Mouse (Mus musculus) inflammation-experienced regulatory T-cells, adult 6 months (primary cell): Measurements from ENCODE around the gene Nsmce3. TPM values are rescaled to one million over a fixed set of nuclear protein-coding genes. Genes with fewer than 3 reads are reported as not detected.

Experiments used
- ATAC-seq: one replicate; pipeline ENCODE4 v1.8.0; 2017
- polyA plus RNA-seq, 3 experiments: library from polyadenylated mRNA; unstranded; fragments of 100-300 nt; shearing (Covaris generic); gene quantifications; one replicate each; pipeline ENCODE4 v1.2.1; 2017

Gene Nsmce3
- polyA plus RNA-seq, 3 experiments from 2014 or later, result 0.66 to 3.4 (median 3.3) TPM

DNA sequence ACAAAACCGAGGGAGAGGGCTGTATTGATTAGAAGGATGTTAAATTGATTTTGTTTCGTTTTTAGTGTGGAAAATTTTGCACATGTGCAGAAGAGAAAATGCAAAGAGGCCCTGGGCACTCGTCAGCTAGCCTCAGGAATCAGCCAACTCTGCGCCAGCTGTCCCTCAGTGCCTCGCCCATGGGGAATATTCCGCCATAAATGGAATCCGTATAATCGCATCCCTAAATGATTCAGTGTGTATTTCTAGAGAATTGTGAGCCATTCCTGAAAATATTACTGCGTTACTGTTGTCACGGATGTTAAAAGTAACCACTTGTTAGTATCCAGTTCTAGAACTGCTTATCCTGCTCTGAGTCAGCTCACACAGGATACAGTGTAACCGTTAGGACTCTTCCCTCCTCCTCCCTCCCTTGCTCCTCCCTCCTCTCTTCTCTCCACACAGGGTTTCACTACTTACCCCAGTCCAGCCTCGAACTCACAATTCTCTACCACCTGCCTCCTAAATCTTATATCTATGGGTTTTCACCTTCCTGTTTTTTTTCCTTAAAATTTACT is 16.2 kb downstream of the Nsmce3 start:
- ATAC-seq, result no peak

GRCm38 (mm10) chr7:64855976-64856375 is 16.8 kb downstream of the Nsmce3 start:
- ATAC-seq, result no peak

- no peak for ATAC-seq
Observed at GRCm38 (mm10) chr7:64855389-64855927, 17.3 kb downstream of the Nsmce3 start.

GRCm38 (mm10) chr7:64850791-64851190 is 22.0 kb downstream of the Nsmce3 start:
- no peak for ATAC-seq

DNA sequence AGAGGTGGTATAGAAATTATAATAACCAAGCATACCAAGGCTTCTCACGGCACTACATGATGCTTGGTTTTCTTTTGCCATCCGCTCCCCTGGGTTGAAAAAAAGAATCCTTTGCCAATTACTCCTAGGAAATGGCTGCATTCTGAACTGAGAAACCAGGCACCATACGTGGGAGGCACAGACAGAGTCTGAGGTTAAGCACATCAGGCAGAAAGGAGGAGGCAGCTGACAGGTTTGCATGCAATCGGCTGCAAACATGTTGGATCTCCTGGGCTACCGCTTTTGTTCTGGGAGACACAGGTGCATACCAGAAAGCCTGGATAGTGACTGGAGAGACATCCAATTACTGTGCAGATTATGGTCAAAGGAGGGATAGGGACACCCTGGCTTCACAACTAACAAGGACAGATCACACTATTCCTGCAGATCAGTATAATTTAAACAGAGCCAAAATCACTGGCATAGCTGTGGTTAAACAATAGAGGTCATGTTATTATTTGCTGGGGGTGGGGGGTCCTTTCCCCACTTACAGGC is 25.4 kb downstream of the Nsmce3 start:
- no peak for ATAC-seq

GRCm38 (mm10) chr7:64846061-64846460 is 26.7 kb downstream of the Nsmce3 start:
- ATAC-seq, result no peak

- no peak for ATAC-seq
Observed at GRCm38 (mm10) chr7:64840946-64841659, 31.7 kb downstream of the Nsmce3 start.

DNA sequence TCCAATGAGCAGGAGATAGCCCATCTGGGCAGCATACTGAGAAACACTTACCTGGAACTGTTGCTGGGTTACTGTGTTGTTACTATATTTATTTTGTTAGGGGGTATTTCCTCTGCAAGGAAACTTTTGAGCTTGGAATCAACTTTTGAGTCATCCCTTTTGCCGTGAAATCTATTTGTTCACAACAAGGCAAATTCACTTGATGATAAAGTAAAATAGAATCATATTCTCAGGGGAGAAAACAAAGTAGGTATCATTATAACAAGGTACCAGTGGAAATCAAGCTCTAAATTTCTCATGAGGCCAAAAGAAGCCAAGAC is 32.3 kb downstream of the Nsmce3 start:
- no peak for ATAC-seq

DNA sequence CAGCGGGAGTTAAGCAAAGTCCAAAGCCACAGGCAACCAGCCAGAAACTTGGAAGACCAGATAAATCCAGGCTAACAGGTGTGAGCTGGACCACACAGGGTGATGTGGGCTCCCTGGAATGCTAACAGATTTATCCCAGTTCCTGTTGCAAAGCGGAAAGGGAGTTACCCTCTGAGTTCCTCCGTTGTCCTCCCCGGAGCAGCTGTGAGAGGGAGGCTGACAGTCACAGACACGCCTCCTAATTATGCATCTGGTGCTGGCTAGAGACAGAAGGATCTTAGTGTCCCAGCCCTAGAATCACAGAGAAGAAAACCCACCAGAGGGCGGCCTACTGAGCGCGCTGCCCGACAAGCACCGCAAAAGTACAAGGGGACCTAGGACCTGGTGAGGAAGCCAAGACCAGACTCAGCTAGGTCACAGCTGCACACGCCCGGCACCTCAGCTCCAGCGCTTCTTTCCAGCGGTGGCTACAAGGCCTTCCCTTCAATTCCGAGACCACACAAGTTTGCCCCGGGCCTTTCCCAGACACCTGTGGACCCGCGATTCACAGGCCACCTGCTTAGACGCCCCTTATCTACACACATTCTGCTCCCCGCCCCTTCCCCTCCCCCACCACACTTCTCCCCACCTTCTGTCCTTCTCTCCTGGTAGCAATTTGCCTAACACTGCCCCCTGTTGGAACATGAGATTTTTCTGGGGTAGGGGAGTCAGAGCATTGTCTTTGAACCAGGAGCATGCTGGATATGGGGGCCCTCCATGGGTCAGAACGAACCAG is 32.8 kb downstream of the Nsmce3 start:
- no peak for ATAC-seq

- no peak for ATAC-seq
Observed at GRCm38 (mm10) chr7:64839281-64839680, 33.5 kb downstream of the Nsmce3 start.

GRCm38 (mm10) chr7:64830214-64830995 is 42.4 kb downstream of the Nsmce3 start:
- ATAC-seq, result no peak

GRCm38 (mm10) chr7:64821081-64821480 is 51.7 kb downstream of the Nsmce3 start:
- ATAC-seq, result no peak

- no peak for ATAC-seq
Observed at GRCm38 (mm10) chr7:64819683-64820082, 53.1 kb downstream of the Nsmce3 start.
